Mouse (Mus musculus): ENCODE data around the gene Prkg1.

- TF ChIP-seq CTCF (IDR thresholded peaks at IDR 0.05; ENCODE audit: low read depth, low read length) (no peak), POLR2A (IDR thresholded peaks at IDR 0.05; ENCODE audit: borderline replicate concordance, low read depth, low read length) (no peak)
These were observed 30.7 kb upstream of the Prkg1 start for GRCm38 (mm10) chr19:31795485-31796046.
